ENCODE assay signal across 10 mouse cellular contexts in the genomic region with DNA sequence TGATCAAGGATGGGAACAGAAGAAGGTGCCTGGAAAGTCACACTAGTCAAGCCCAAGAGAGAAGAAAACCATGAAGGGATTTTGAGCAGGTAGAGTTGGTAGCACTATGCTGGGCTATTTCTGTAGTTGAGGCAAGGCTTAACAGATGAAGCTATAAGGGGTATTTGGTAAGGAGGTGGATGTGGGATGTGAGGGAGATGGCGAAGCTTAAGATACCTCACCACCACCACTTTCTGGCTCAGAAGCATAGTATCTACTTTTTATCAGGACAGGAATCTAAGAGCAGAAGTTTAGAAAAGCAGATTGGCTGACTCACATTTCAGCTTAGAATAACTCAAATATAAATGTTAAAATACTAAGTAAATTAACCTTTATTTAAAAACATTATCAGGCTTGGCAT.
A peak's percentile ranks its signal among the peaks of the same experiment; 100 is the strongest.
DNase-seq lines count a peak whose midpoint lies in the region.
"Had no signal": no experiment of that assay in that cellular context is flagged by ENCODE, and none has a peak within 500 bp of the region (broad histone marks: within the 10 kb centered on the region; RNA-seq: fewer than 3 reads in every experiment).

No protein-coding gene starts in this region.

- peak; percentile 31 to 44 for DNase-seq in frontal cortex, adult 2 months (ENCODE audit: extremely low spot score in 1 of 2, low spot score in 1 of 2)
- DNase-seq in frontal cortex, postnatal 10 days (ENCODE audit: low spot score in 2 of 2): no peak
- peak; percentile 10 for DNase-seq in right cerebral cortex, adult 18-20 months
- DNase-seq in right cerebral cortex, postnatal 14 days: no peak
- DNase-seq in telencephalon, adult 2 months (ENCODE audit: low read depth, low spot score): peak; percentile 68
- DNase-seq in retina, postnatal 1 day: no peak
- DNase-seq: adrenal gland, adult 2 months; adrenal gland, postnatal 10 days; adrenal gland, postnatal 25 days; cerebellum, adult 11-12 months had no signal

Comparison
In these comparisons a context has a peak if more than half of its experiments do, and no peak if none do; other contexts are left out.
1. DNase-seq: peak in frontal cortex, adult 2 months (2 of 2), right cerebral cortex, adult 18-20 months (single experiment) and telencephalon, adult 2 months (single experiment); none in frontal cortex, postnatal 10 days (0 of 2), right cerebral cortex, postnatal 14 days (single experiment) and retina, postnatal 1 day (single experiment).